Mouse (Mus musculus): Measurements from ENCODE around the gene Scimp.

Scimp gene
- long read RNA-seq, experiment 1, partial matches to known transcripts: 0 of 4 reads
- long read RNA-seq, experiment 1, other reads (novel, unspliced or antisense): 1 of 4 reads
- long read RNA-seq, experiment 2, transcript Scimp-202 (5 exons, 1,080 nt): major isoform, 6 of 6 reads
- long read RNA-seq, experiment 2, partial matches to known transcripts: 0 of 6 reads
- long read RNA-seq, experiment 2, other reads (novel, unspliced or antisense): 0 of 6 reads

DNA sequence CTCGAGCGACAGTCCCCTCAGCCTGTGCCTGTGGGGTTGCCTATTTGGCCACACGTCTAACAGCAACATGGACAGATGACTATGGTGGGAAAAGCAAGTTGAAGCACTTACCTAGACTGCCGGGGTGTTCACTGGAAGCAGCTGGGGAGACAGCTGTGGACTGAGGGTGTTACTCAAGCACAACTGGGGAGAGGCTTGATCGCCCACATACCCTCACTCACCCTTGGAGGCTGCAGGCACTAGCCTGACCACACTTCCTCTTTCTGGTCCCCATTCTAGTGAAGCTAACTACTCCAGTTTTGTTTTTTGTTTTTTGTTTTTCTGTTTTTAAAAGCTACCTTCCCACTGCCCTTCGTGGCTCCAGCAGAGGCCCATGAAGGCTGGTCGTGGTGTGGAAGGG is at the start of gene Scimp:
TSS of gene Scimp (minus strand) at position 222 of the 400 bp plus-strand sequence.
- intact Hi-C loops (cut with DNase I): no loop called here

DNA sequence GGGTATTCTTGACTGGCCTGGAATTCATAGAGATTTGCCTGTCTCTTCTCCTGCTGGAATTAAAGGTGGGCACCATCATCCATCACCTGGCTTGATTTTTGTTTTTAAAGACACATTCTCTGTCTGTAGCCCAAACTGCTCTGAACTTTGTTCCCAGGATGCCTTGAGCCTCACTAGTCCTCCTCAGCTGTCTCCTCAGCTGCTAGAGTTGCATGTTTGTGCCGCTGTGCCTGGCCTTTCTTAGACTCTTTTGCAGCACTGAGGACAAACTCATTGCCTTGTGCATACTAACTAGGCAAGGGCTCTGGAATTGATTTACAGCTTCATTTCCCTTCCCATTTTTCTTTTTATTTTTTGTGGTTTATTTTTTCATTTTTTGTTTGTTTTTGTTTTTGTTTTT is 48.0 kb upstream of the Scimp start:
- intact Hi-C loops (cut with DNase I): no loop called here

DNA sequence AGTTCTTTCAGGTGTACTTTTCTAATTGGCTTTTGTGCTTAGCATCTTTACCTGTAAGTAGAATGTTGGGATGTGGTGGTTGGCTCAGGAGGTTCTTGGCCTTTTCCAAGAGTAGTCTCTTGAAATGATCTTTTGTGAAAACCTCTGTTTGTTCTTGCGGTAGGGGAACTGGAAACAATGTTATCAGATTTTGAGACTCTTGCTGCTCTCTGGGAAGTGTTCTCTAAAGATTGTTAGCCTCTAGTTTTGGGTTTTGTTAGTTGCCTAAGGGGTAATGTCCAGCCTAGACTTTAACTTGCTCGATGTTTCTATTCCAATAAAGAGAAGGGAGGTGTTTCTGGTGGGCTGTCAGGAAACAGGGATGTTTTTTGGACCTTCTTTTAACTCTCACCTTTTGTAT is 33.6 kb upstream of the Scimp start:
- intact Hi-C loops (cut with DNase I): loop anchor here (10.0 kb wide), 1 partner anchor 59 kb away; no protein-coding TSS in a partner anchor

DNA sequence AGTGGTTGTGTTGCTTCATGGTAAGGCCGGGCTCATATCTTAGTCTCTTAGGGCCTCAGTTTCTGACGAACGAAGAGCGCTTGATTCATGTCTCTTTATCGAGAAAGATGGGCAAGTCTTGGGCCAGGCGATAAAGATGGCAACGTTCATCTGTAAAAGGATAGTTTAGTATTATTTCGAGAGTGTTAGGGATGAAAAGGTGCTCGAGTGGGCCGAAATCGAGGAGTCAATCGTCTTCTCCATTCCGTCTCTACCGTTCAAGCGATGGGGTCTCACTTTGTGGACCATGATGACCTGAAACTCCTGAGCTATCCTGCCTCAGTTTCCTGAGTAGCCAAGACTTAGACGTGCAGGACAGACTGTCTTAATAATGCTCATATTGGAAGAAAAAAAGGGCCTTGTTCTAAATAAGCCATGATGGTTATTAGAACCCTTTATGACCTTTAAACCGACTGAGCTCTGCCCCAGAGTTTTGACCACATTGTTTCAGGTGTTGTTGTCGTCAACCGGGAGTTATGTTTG is 33.1 kb upstream of the Scimp start:
- intact Hi-C loops (cut with DNase I): loop anchor here (10.0 kb wide), 1 partner anchor 59 kb away; no protein-coding TSS in a partner anchor

DNA sequence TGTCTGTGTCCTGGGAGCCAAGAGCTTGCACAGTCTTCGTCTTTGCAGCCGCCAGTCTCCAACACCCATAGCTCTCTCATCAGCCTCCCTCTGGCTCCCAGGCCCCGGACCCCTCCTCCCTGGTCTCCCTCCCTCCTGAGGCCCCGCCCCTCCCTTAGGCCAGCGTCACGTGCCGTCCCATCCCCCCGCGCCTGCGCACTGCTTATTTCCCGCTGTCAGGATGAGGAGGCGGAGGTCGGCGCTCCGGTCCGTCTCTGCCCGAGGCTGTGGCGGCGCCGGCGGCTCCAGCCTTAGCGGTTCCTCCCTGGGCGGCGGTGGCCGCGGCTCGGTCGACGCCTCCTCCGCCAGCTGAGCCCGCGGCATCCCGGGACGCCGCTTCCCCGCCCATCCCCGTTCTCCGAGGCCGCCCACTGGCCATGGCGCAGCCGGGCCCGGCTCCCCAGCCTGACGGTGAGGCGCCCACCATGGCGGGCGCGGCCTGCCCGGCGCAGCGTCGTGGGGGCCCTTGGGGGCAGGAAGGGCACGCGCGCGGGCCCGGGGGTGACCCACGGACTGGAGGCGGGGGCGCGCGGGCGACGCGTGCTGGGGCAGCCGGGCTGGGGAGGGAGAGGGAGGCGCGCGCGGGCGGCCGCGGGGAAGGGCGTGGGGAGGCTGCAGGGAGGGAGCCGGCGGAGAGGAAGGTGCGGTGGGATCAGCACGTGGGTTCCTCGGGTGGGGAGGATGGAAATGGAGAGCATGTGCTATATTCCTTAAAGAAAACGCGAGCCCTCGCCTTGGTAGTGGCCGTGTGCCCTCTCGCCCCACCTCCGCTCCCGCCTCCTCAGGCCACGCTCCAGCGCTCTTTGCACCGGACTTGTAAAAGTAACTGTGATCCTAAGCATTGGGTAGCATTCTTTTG is 32.4 kb upstream of the Scimp start, which contains the start of gene Rabep1:
TSS of gene Rabep1 (plus strand) at position 220 of the 898 bp plus-strand sequence.
- intact Hi-C loops (cut with DNase I): loop anchor here (10.0 kb wide), 1 partner anchor 60 kb away; no protein-coding TSS in a partner anchor

DNA sequence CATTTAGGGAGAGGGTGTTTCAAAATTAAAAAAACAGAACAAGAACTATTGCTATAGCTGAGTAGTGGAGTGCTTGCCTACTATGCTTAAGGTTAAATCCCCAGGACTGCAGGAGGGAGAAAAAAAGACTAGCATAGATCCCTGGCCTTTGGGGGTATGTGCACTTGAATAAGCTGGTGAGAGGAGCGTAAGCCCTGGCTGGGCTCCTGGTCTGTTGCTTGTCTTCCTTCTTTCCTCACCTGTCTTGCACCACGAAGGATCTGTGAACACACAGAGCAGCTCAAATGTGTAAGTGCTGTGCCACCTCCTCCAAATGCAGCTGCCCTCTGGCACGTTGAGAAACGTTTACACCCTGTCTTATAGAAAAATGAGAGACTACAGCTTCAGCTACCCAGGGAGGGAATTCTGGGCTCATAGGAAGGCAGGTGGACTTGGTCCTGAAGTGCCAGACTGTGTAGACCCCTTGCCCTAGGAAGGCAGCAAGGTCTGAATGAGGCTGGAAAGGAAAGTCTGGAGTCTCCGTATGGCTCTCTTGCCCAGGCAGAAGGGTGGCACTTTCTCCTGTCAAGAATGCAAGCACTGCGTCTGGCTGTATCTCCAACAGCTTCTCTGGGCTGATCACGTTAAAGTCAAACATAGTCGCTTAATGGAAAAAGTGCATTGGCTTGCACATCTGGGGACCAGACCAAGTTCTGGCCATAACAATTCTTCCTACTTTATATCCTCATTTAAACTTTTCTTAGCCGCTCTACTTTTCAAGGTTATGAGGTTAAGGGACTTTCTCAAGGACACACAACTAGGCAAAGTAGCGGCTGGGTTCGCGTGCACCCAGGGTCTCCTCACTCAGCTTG is 31.5 kb upstream of the Scimp start:
- intact Hi-C loops (cut with DNase I): loop anchor here (10.0 kb wide), 1 partner anchor 61 kb away; no protein-coding TSS in a partner anchor

DNA sequence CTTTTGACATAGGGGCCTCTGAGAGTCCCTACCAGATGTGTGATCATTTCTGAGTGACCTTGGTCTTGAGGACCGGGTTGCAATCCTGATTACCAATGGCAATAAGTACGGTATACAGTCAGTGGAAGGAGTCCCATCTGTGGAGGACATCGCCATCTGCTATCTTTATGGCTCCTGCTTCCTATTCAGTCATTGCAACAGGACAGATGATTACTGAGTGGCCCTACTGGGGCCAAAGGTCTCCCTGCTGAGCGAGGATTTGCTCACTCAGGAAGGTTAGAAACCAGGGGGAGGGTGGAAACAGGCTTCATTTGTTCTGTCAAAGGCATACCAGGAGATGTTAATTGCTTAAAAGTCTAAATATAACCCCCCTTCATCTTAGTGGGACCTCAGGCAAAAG is 30.6 kb upstream of the Scimp start:
- intact Hi-C loops (cut with DNase I): loop anchor here (10.0 kb wide), 1 partner anchor 62 kb away; no protein-coding TSS in a partner anchor

DNA sequence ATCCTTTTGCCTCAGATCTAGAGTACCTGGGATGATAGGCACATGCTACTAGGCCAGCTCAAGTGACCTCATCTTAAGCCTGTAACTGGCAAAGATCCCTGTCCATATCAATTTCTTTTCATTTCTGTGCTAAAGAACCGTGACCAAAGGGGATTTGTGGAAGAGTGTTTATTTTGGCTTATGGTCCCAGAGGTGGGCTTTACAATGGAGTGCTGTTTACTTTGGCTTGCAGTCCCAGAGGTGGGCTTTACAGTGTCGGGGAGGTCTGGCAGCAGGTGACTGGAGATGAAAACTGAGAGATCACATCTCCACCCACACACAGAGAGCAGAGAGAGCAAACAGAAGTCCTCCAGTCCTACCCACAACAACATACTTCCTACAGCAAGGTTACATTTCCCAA is 26.2 kb upstream of the Scimp start:
- intact Hi-C loops (cut with DNase I): no loop called here

DNA sequence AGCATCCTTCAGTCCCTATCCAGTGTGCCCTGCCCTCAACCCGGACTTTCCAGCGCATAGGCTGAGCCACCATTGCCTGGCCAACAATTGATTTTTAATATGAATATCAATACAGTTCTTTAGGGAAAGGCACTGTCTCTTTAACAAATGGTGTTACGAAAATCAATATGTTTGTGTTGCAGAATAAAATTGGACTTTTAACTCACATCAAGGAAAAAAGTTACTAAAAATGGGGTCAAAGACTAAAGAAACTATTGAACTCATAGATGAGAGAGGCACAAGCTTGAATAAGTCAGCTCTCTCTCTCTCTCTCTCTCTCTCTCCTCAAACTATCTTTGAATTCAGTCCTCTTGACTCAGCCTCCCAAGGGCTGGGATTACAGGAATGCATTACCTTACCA is 24.6 kb upstream of the Scimp start:
- intact Hi-C loops (cut with DNase I): no loop called here

DNA sequence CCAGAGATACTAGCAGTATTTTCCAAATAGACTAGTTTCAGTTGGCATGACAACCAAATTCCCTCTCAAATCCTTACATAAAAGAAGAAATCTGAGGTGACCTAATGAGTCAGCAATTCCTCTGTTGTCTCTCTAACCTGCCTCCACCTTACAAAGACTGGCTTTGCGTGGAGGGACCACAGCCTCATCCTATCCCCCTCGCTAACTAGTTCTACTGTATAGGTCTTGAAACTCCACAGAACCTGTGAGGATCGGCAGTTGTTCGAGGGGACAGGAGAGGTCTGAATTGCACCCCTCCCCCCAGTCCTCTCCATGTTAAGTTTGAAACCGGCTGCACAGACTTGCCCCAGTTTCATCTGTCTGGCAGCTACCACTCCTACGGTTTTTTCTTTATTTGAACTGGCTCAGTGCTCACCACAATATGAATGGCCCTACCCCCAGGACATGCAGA is 23.0 kb upstream of the Scimp start:
- intact Hi-C loops (cut with DNase I): no loop called here

DNA sequence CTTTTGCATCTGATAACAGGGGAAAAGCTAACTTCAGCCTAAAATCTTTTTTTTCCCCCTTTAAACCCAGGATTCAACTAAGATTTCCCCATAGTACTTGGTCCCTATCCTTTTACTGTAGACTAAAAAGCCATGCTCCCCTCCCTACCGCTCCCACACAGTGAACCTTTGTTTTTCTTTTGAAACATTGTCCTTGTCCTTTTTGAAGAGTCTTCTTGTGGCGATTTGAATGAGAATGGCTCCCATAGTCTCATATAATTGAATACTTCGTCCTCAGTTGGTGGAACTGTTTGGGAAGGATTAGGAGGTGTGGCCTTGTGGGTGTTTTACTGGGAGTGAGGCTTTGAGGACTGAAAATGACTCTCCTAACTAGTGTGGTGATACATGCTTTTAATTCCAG is 21.4 kb upstream of the Scimp start:
- intact Hi-C loops (cut with DNase I): no loop called here

DNA sequence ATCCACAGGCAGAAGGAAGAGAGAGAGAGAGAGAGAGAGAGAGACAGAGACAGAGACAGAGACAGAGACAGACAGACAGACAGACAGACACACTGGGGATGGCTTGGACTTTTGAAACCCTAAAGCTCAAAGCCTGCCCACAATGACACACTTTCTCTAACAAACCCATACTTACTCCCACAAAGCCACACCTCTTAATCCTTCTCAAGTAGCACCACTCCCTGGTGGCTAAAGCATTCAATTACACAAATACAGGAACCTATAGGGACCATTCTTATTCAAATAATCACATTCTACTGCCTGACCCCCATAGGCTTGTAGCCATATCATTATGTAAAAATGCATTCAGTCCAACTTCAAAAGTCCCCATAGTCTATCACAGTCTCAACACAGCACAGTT is 21.0 kb upstream of the Scimp start:
- intact Hi-C loops (cut with DNase I): no loop called here

DNA sequence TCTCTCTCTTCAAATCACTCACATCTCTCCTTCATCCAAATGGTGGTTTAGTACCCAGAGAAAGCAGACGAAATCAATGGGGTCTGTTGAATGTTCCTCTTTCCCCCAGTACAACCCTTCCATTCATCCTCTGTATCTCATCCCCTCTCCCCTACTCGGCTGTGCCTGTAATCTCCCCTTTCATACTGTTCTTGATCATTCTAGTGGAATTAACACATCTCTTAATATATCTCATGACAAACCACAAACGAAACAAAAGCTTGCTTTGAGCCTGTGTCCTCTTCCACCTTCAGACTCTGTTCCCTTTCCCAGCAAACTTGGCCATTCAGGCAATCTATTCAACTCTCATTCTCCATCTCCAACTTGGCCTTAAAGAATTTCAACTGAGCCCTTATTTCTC is 18.8 kb upstream of the Scimp start:
- intact Hi-C loops (cut with DNase I): no loop called here

DNA sequence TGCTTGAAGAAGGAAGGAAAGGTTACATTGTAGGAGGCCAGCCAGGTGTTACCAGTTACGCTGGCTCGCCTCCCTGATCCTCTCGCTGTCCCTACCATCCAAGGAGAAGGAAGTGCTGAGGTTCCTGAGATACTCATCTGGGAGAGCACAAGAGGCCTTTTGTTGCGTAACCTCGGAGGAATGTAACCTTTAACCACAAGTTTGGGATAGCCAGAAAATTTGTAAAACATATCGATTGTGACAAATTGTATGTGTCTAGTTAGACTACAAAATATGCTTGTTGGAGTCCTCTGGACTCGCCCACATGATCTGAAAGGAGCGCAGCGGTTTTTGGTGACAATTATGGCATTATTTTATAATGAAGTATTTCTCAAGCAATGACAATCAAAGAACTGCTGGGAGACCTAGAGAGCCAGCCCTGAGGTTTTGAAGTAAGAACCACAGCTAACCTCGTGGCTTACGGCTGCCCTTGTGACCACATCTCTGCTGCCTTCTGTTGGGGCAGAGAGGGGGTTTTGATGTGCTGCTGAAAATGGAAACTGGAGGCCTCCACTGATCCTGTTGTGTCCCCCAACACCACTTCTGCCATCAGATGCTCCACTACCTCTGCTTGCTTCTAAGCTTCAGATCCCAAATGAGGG is 16.7 kb upstream of the Scimp start:
- intact Hi-C loops (cut with DNase I): no loop called here

DNA sequence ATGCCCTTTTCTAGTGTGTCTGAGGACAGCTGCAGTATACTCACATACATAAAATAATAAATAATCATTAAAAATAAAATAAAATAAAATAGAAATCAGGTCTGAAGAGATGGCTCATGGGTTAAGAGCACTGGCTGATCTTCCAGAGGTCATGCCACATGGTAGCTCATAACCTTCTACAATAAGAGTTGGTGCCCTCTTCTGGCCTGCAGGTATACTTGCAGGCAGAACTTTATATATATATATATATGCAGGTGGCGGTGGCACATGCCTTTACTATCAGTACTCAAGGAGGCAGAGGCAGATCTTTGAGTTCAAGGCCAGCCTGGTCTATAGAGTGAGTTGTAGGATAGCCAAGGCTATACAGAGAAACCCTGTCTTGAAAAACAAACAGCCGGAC is 13.8 kb upstream of the Scimp start:
- intact Hi-C loops (cut with DNase I): no loop called here

DNA sequence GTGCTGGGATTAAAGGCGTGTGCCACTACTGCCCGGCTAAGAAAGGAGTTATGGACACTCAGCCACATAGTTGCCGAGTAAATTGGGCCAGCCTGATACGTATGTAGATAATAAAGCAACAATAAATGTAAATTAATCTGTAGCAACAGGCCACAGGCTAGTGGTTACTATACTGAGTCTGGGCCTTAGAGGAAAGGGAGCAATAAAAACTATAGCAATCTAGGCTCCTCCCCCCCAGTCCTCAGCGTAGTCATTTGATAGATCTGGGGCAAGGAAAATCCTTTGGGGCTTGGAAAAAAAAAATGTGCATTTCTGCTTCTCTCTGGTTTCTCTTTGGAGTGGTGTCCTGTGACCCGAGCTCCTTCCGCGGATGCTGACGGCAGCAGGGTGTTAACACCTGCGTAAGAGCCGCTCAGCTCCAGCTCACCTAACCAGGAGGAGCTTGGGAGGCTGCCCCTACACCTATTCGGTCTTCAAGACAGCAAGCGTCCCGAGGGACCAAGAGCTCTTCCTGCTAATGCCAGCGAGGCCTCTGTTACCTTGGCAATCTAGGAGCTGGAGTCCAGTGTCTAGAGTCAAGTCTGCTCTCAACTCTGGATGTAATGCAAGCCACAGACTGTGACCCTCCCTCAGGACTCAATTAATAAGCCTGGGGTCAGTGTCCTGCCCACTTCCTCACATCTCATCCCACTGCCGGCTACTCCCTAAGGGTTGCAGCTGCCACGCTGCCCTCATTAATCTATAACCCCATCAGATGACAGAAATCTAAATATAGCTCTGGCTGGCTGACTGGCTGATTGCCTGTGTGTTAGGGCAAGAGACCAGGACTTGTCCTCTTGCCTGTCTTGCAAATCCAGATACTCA is 9.6 kb upstream of the Scimp start:
- intact Hi-C loops (cut with DNase I): no loop called here

DNA sequence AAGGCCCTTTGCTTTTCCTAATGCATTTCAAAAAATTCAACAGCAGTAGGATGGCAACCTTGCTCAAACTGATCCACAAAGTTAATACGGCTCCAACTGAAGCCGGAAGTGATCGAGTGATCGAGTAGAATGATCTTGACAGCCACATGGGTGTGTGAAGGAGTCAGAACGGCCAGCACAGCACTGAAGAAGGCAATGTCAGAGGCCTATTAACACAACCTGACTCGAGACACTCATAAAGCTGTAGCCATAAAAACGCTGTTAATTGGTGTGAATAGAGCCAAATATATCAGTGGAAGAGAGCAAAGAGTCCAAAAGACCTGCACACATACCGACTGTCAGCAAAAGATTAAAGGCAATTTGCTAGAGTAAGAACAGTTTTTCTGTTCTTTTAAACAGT is 7.7 kb upstream of the Scimp start:
- intact Hi-C loops (cut with DNase I): no loop called here

DNA sequence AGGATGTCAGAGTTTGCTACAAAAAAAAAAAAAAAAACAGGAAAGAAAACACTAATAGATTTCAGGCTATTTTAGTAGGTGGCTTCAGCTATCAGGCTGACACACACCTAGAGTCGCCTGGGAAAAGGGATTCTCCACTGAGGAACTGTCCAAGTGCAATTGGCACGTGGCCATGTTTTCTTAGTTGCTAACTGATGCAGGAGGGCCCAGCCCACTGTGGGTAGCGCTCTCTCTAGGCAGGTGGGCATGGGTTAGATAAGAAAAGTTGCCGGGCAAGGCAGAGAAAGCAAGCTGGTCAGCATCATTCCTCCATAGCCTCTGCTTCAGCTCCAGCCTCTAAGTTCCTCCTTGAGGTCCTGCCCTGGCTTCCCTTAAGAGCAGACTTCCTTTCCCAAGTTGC is 4.4 kb upstream of the Scimp start:
- intact Hi-C loops (cut with DNase I): no loop called here

DNA sequence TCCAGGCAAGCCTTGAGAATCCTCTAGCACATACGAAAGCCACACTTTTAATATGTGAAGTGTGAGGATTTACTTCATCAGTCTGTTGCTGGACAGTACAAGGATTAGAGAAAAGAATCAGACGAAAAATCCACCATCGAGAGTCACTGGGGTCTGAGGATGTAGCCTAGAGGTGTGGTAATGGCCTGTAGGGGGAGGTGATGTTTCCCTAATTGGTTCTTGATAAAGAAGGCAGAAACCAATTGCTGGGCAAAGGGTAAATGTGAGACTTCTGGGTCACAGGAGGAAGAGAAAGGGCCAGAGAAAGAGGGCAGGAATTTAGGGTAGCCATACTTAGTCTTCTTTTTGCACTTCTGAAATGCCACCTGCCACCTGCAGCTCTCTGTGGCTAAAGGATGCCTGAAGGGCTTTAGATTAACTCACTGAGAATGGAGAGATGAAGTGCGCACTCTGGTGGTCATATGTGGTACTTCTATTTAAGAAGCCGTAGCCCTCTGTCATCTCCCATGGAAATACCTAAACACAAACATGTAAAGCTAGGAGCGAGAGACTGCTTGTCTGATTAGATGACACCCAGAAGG is 3.2 kb upstream of the Scimp start:
- intact Hi-C loops (cut with DNase I): loop anchor here (2.0 kb wide), 1 partner anchor 37 kb away; no protein-coding TSS in a partner anchor
